Mouse (Mus musculus): ENCODE measurements around the gene Psmb5. TPM values are rescaled to one million over a fixed set of nuclear protein-coding genes. Genes with fewer than 3 reads are reported as not detected.

Gene Psmb5
- polyA plus RNA-seq, 1 experiment from 2014 or later = 414 TPM

GRCm38 (mm10) chr14:54646898-54647636 lies 29.2 kb upstream of the Psmb5 start:
- ATAC-seq (replicated peaks; ENCODE audit: low FRiP score) = no peak
- H3K4me3 ChIP-seq (ENCODE audit: low read depth, low read length) = no peak overlapping the region
- WGBS = 95% methylated on average over 8 of the region's 8 CpGs

GRCm38 (mm10) chr14:54646455-54646854 lies 28.6 kb upstream of the Psmb5 start:
- Histone ChIP-seq H3K4me1 (replicated peaks; ENCODE audit: control insufficient read depth, insufficient read depth, low read length) (no peaks in the 10 kb centered on the region; the same call in 1 of the 2 replicates), H3K27ac (ENCODE audit: low read depth, low read length) (no peak overlapping the region), H3K9ac (ENCODE audit: low read length) (no peak overlapping the region), H3K9me3 (ENCODE audit: control insufficient read depth, low read length) (no peaks in the 10 kb centered on the region), H3K4me2 (ENCODE audit: low read depth, low read length, severe bottlenecking) (no peak overlapping the region), H3K27me3 (ENCODE audit: control insufficient read depth, insufficient read depth, low read length) (no peaks in the 10 kb centered on the region), H3K4me3 (ENCODE audit: low read depth, low read length) (no peak overlapping the region), H3K36me3 (ENCODE audit: control insufficient read depth, insufficient read depth, low read length) (peaks cover 44% of the 10 kb centered on the region)
- ATAC-seq (replicated peaks; ENCODE audit: low FRiP score) (no peak), DNase-seq (ENCODE audit: low spot score) (no peak)
- 95% methylated on average over 17 of the region's 17 CpGs for WGBS

More at GRCm38 (mm10) chr14:54646898-54647636, 29.2 kb upstream of the Psmb5 start:
- H3K27ac ChIP-seq (ENCODE audit: low read depth, low read length) = no peak overlapping the region
- H3K4me1 ChIP-seq (replicated peaks; ENCODE audit: control insufficient read depth, insufficient read depth, low read length) = peaks cover 2% of the 10 kb centered on the region; the same call in 1 of the 2 replicates
- peaks cover 44% of the 10 kb centered on the region for H3K36me3 ChIP-seq (ENCODE audit: control insufficient read depth, insufficient read depth, low read length)
- no peak for DNase-seq (ENCODE audit: low spot score)
- no peaks in the 10 kb centered on the region for H3K27me3 ChIP-seq (ENCODE audit: control insufficient read depth, insufficient read depth, low read length)
- H3K9ac ChIP-seq (ENCODE audit: low read length) = no peak overlapping the region
- H3K9me3 ChIP-seq (ENCODE audit: control insufficient read depth, low read length) = no peaks in the 10 kb centered on the region
- no peak overlapping the region for H3K4me2 ChIP-seq (ENCODE audit: low read depth, low read length, severe bottlenecking)

- DNase-seq (ENCODE audit: low spot score) (no peak), ATAC-seq (replicated peaks; ENCODE audit: low FRiP score) (no peak)
- peaks cover 33% of the 10 kb centered on the region for H3K36me3 ChIP-seq (ENCODE audit: control insufficient read depth, insufficient read depth, low read length)
- no peak overlapping the region for H3K4me3 ChIP-seq (ENCODE audit: low read depth, low read length)
- 96% methylated on average over 9 of the region's 9 CpGs for WGBS
- H3K9me3 ChIP-seq (ENCODE audit: control insufficient read depth, low read length) = no peaks in the 10 kb centered on the region
- H3K27me3 ChIP-seq (ENCODE audit: control insufficient read depth, insufficient read depth, low read length) = no peaks in the 10 kb centered on the region
- no peak overlapping the region for H3K27ac ChIP-seq (ENCODE audit: low read depth, low read length)
- H3K4me1 ChIP-seq (replicated peaks; ENCODE audit: control insufficient read depth, insufficient read depth, low read length) = peaks cover 7% of the 10 kb centered on the region
- no peak overlapping the region for H3K9ac ChIP-seq (ENCODE audit: low read length)
- H3K4me2 ChIP-seq (ENCODE audit: low read depth, low read length, severe bottlenecking) = no peak overlapping the region
Observed at GRCm38 (mm10) chr14:54644294-54644693, 26.5 kb upstream of the Psmb5 start.

DNA sequence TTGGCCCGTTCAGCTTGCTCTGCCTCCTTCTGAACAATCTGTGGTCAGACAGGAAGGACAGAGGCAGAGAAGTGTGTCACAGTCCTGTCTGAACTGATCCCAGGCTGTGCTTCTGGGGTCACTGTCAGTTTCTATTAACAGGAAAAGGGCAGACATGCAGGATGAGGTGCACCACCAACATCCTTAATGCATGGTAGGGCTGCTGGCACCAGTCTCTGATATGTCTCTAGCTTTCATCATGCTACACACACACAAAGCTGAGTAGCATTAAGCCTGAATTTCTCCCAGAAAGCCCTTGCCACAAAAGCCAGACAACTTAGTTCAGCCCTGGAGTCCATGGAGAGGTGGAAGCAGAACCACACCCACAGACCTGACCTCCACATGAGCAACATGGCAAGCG lies 25.2 kb upstream of the Psmb5 start:
- no peaks in the 10 kb centered on the region for H3K9me3 ChIP-seq (ENCODE audit: control insufficient read depth, low read length)
- H3K9ac ChIP-seq (ENCODE audit: low read length) = no peak overlapping the region
- peaks cover 29% of the 10 kb centered on the region for H3K36me3 ChIP-seq (ENCODE audit: control insufficient read depth, insufficient read depth, low read length)
- peaks cover 7% of the 10 kb centered on the region for H3K4me1 ChIP-seq (replicated peaks; ENCODE audit: control insufficient read depth, insufficient read depth, low read length)
- no peaks in the 10 kb centered on the region for H3K27me3 ChIP-seq (ENCODE audit: control insufficient read depth, insufficient read depth, low read length)
- H3K4me2 ChIP-seq (ENCODE audit: low read depth, low read length, severe bottlenecking) = no peak overlapping the region
- no peak overlapping the region for H3K27ac ChIP-seq (ENCODE audit: low read depth, low read length)
- no peak overlapping the region for H3K4me3 ChIP-seq (ENCODE audit: low read depth, low read length)
- DNase-seq (ENCODE audit: low spot score) (no peak), ATAC-seq (replicated peaks; ENCODE audit: low FRiP score) (no peak)
- 89% methylated on average over 2 of the region's 2 CpGs for WGBS

- no peak overlapping the region for H3K4me3 ChIP-seq (ENCODE audit: low read depth, low read length)
- no peak for DNase-seq (ENCODE audit: low spot score)
- H3K27ac ChIP-seq (ENCODE audit: low read depth, low read length) = no peak overlapping the region
Observed at GRCm38 (mm10) chr14:54642224-54642944, 24.6 kb upstream of the Psmb5 start.

DNA sequence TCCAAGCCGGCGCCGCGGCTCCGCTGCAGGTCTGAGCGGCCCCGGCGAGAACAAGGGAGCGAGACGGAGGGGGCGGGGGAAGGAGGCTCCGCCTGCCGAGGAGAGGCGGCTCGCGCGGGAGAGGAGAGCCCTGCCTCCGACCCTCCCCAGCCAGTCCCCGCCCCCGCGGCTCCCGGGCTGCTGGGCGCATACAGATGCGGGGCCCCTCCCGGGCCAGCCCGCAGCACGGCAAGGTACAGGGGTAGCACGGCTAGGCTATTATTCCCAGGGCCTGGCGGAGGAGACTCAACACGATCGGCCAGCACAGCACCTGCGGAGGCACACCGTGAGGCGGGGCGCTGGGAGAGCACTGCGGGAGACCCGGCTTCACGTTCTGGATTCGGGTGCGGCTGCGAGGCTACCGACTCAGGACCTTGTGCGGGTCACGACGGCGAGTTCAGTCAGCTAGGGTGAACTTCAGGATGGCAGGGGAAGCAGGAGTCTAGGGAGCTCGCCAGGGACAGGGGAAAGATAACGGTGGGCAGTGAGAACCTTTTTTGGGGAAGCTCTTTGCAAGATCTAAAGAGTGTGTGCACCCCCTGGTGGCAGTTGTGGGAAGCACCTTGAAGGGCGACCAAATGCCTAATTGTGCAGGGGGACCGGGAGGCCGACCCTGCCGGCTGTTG lies 23.6 kb upstream of the Psmb5 start, which contains the start of gene Cdh24:
Cdh24 (minus strand) TSS at position 60 of the 665 bp plus-strand sequence.
- Histone ChIP-seq H3K9ac (ENCODE audit: low read length) (peak within 1 kb of the TSS; percentile 93), H3K36me3 (ENCODE audit: control insufficient read depth, insufficient read depth, low read length) (peaks cover 24% of the 10 kb centered on the region), H3K4me1 (replicated peaks; ENCODE audit: control insufficient read depth, insufficient read depth, low read length) (peaks cover 7% of the 10 kb centered on the region), H3K9me3 (ENCODE audit: control insufficient read depth, low read length) (no peaks in the 10 kb centered on the region), H3K27me3 (ENCODE audit: control insufficient read depth, insufficient read depth, low read length) (no peaks in the 10 kb centered on the region), H3K4me3 (ENCODE audit: low read depth, low read length) (peak within 1 kb of the TSS; percentile 69), H3K27ac (ENCODE audit: low read depth, low read length) (peak within 1 kb of the TSS; percentile 79), H3K4me2 (ENCODE audit: low read depth, low read length, severe bottlenecking) (peak within 1 kb of the TSS; percentile 84)
- DNase-seq (ENCODE audit: low spot score) = peak; percentile 96
- under 1% methylated on average over 40 of the region's 52 CpGs for WGBS
- peak; percentile 90 for ATAC-seq (replicated peaks; ENCODE audit: low FRiP score)

More at GRCm38 (mm10) chr14:54642224-54642944, 24.6 kb upstream of the Psmb5 start:
- no peak for ATAC-seq (replicated peaks; ENCODE audit: low FRiP score)
- H3K9me3 ChIP-seq (ENCODE audit: control insufficient read depth, low read length) = no peaks in the 10 kb centered on the region
- H3K9ac ChIP-seq (ENCODE audit: low read length) = no peak overlapping the region
- no peaks in the 10 kb centered on the region for H3K27me3 ChIP-seq (ENCODE audit: control insufficient read depth, insufficient read depth, low read length)
- WGBS = 80% methylated on average over 25 of the region's 25 CpGs
- peaks cover 26% of the 10 kb centered on the region for H3K36me3 ChIP-seq (ENCODE audit: control insufficient read depth, insufficient read depth, low read length)
- H3K4me1 ChIP-seq (replicated peaks; ENCODE audit: control insufficient read depth, insufficient read depth, low read length) = peaks cover 7% of the 10 kb centered on the region
- no peak overlapping the region for H3K4me2 ChIP-seq (ENCODE audit: low read depth, low read length, severe bottlenecking)

DNA sequence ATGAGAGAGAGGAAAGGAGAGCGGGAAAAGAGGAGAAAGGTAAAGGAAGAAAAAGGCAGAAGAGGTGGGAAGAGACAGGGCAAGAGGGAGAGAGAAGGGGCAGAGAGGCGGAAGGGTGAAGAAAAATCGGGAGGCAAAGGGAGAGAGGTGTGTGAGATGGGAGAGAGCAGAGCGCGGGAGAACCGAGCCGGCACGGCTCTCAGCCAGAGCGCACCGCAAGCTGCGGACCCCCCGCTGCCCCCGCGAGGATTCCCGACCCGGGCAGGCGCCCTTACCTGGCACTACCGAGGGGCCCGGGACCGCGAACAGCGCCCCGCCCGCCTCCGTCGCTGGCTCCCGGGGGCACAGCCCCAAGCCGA lies 23.1 kb upstream of the Psmb5 start, which contains the start of gene Gm17606:
Gm17606 (plus strand) TSS at position 7 of the 359 bp plus-strand sequence.
- Histone ChIP-seq H3K4me1 (replicated peaks; ENCODE audit: control insufficient read depth, insufficient read depth, low read length) (peaks cover 7% of the 10 kb centered on the region), H3K27ac (ENCODE audit: low read depth, low read length) (peak within 1 kb of the TSS; percentile 79), H3K4me3 (ENCODE audit: low read depth, low read length) (peak within 1 kb of the TSS; percentile 69), H3K36me3 (ENCODE audit: control insufficient read depth, insufficient read depth, low read length) (peaks cover 21% of the 10 kb centered on the region), H3K9me3 (ENCODE audit: control insufficient read depth, low read length) (no peaks in the 10 kb centered on the region), H3K27me3 (ENCODE audit: control insufficient read depth, insufficient read depth, low read length) (no peaks in the 10 kb centered on the region), H3K4me2 (ENCODE audit: low read depth, low read length, severe bottlenecking) (peak within 1 kb of the TSS; percentile 84), H3K9ac (ENCODE audit: low read length) (peak within 1 kb of the TSS; percentile 93)
- ATAC-seq (replicated peaks; ENCODE audit: low FRiP score) (peak; percentile 26), DNase-seq (ENCODE audit: low spot score) (no peak)
- under 1% methylated on average over 27 of the region's 28 CpGs for WGBS

DNA sequence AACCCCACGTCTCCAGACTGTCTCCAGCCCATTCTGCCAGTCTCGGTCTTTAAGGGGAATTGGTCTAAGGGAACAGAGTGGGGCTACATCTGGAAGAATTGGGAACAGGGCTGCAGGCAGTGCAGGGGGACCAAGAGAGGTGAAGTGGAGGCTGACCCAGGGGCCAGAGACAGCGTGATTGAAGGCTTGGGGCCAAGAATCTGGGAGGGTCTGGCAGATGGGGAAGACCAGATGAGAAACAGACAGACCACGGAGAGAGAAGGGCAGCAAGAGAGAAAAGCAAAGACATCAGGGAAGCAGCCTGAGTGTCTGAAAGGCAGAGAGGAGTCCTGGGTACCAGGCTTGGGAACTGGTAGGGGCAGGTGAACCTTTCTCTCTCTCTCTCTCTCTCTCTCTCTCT lies 22.3 kb upstream of the Psmb5 start:
- H3K36me3 ChIP-seq (ENCODE audit: control insufficient read depth, insufficient read depth, low read length) = peaks cover 14% of the 10 kb centered on the region
- H3K27me3 ChIP-seq (ENCODE audit: control insufficient read depth, insufficient read depth, low read length) = no peaks in the 10 kb centered on the region
- peak overlapping the region; percentile 93 for H3K9ac ChIP-seq (ENCODE audit: low read length)
- H3K4me2 ChIP-seq (ENCODE audit: low read depth, low read length, severe bottlenecking) = peak overlapping the region; percentile 84
- 26% methylated on average over 4 of the region's 4 CpGs for WGBS
- peaks cover 7% of the 10 kb centered on the region for H3K4me1 ChIP-seq (replicated peaks; ENCODE audit: control insufficient read depth, insufficient read depth, low read length)
- no peak overlapping the region for H3K27ac ChIP-seq (ENCODE audit: low read depth, low read length)
- no peaks in the 10 kb centered on the region for H3K9me3 ChIP-seq (ENCODE audit: control insufficient read depth, low read length)
- no peak for ATAC-seq (replicated peaks; ENCODE audit: low FRiP score)
- peak overlapping the region; percentile 69 for H3K4me3 ChIP-seq (ENCODE audit: low read depth, low read length)
- DNase-seq (ENCODE audit: low spot score) = no peak

All from forebrain, embryonic 11.5 days (tissue).